Comparison of ENCODE assay signal across 11 mouse cellular contexts in the genomic region with DNA sequence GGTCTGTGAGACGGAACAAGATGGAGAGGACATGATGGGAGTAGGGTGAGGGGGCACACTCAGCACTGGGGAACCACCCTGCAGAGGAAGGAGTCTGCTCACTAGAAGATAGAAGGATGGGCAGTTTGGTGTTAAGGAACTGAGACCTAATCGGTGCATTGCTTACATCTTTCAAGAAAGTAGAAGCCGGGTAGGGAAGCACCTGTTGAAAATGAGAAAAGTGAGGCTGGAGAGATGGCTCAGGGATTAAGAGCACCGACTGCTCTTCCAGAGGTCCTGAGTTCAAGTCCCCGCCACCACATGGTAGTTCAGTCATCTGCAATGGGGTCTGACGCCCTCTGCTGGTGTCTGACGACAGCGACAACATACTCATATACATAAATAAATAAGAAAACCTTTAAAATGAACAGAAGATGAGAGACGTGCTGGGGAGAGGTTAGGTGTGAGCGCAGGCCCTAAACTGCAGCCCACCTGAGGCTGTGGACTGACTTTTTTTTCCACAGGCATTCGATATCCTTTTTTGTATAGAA. TPM values are rescaled to one million over a fixed set of nuclear protein-coding genes. Genes with fewer than 3 reads are reported as not detected.
DNase-seq lines count a peak whose midpoint lies in the region; ATAC-seq and TF ChIP-seq lines count a peak whose summit lies in the region.
"Had no signal": no experiment of that assay in that cellular context is flagged by ENCODE, and none has a peak within 500 bp of the region (broad histone marks: within the 10 kb centered on the region; RNA-seq: fewer than 3 reads in every experiment).

No protein-coding gene starts in this region.

- ATAC-seq in heart, postnatal 0 days (ENCODE audit: insufficient read depth, low read depth), result no peak
- no peak for ATAC-seq in heart, embryonic 12.5 days (ENCODE audit: insufficient number of reproducible peaks, low FRiP score)
- ATAC-seq in liver, embryonic 15.5 days (ENCODE audit: insufficient read depth), result no peak
- ATAC-seq: intestine, embryonic 16.5 days had no signal

- H3K36me3 ChIP-seq in heart, postnatal 0 days (replicated peaks; ENCODE audit: control insufficient read depth, insufficient read depth, low read length), result no peaks in the 10 kb centered on the region
- H3K36me3 ChIP-seq in heart, embryonic 12.5 days, result no peaks in the 10 kb centered on the region
- no peaks in the 10 kb centered on the region for H3K36me3 ChIP-seq in thymus, adult 2 months (ENCODE audit: control insufficient read depth, insufficient read depth, low read length)
- no peaks in the 10 kb centered on the region for H3K36me3 ChIP-seq in liver, embryonic 15.5 days (replicated peaks)
- H3K36me3 ChIP-seq: midbrain, embryonic 12.5 days had no signal

- no peak overlapping the region for H3K9ac ChIP-seq in heart, postnatal 0 days (replicated peaks; ENCODE audit: low read depth, low read length)
- H3K9ac ChIP-seq in heart, embryonic 12.5 days, result no peak overlapping the region
- H3K9ac ChIP-seq in liver, embryonic 15.5 days, result no peak overlapping the region
- H3K9ac ChIP-seq: midbrain, embryonic 12.5 days had no signal

- H3K4me3 ChIP-seq in heart, postnatal 0 days (ENCODE audit: low read depth, low read length), result no peak overlapping the region
- H3K4me3 ChIP-seq in heart, embryonic 12.5 days, result no peak overlapping the region
- no peak overlapping the region for H3K4me3 ChIP-seq in thymus, adult 2 months (ENCODE audit: control insufficient read depth, insufficient read depth, low read length)
- H3K4me3 ChIP-seq in liver, embryonic 15.5 days (replicated peaks), result no peak overlapping the region
- H3K4me3 ChIP-seq: midbrain, embryonic 12.5 days had no signal

- no peak overlapping the region for H3K4me2 ChIP-seq in heart, postnatal 0 days (ENCODE audit: low read depth, low read length)
- no peak overlapping the region for H3K4me2 ChIP-seq in heart, embryonic 12.5 days
- H3K4me2 ChIP-seq in liver, embryonic 15.5 days, result no peak overlapping the region
- H3K4me2 ChIP-seq: midbrain, embryonic 12.5 days had no signal

- H3K27ac ChIP-seq in heart, postnatal 0 days (ENCODE audit: low read depth), result peak overlapping the region; percentile 83; the same call in 1 of the 2 replicates
- no peak overlapping the region for H3K27ac ChIP-seq in heart, embryonic 12.5 days (ENCODE audit: poor library complexity, severe bottlenecking)
- H3K27ac ChIP-seq in thymus, adult 2 months (ENCODE audit: control insufficient read depth, insufficient read depth, low read length), result peak overlapping the region; percentile 97
- peak overlapping the region; percentile 91 for H3K27ac ChIP-seq in liver, embryonic 15.5 days (replicated peaks)
- H3K27ac ChIP-seq: midbrain, embryonic 12.5 days had no signal

- WGBS in heart, postnatal 0 days, result 73% methylated on average over 11 of the region's 11 CpGs
- WGBS in heart, embryonic 12.5 days, result 70% methylated on average over 11 of the region's 11 CpGs
- WGBS in thymus, adult 2 months, result 65% methylated on average over 11 of the region's 11 CpGs
- WGBS in liver, embryonic 15.5 days (ENCODE audit: insufficient replicate concordance), result 76% methylated on average over 11 of the region's 11 CpGs

- TF ChIP-seq CTCF in heart, postnatal 0 days (IDR thresholded peaks at IDR 0.05; ENCODE audit: low read depth), result 0 out of 2 replicates have a peak, but pooled peaks have one; percentile 26
- peak; percentile 67; the same call in 1 of the 2 replicates for TF ChIP-seq CTCF in thymus, adult 2 months (IDR thresholded peaks at IDR 0.05; ENCODE audit: borderline replicate concordance, control insufficient read depth, extremely low read depth, insufficient read depth, low read length, poor library complexity)

- DNase-seq in heart, postnatal 0 days (ENCODE audit: low spot score), result no peak
- DNase-seq in thymus, adult 2 months, result peak; percentile 68
- DNase-seq in thymus, postnatal 10 days (ENCODE audit: low spot score in 2 of 2), result no peak
- DNase-seq in thymus, postnatal 4 days, result peak; percentile 77
- DNase-seq in cerebellum, adult 9-10 months, result no peak
- DNase-seq in urinary bladder, postnatal 25 days (ENCODE audit: low spot score), result no peak
- DNase-seq: cerebellum, adult 11 months had no signal

- TF ChIP-seq EP300 in heart, postnatal 0 days (IDR thresholded peaks at IDR 0.05; ENCODE audit: low read depth), result no peak

- H3K27me3 ChIP-seq in heart, postnatal 0 days (ENCODE audit: control insufficient read depth, insufficient read depth, low read length), result no peaks in the 10 kb centered on the region
- no peaks in the 10 kb centered on the region for H3K27me3 ChIP-seq in heart, embryonic 12.5 days (replicated peaks)
- H3K27me3 ChIP-seq in thymus, adult 2 months (ENCODE audit: control insufficient read depth, insufficient read depth, low read length), result no peaks in the 10 kb centered on the region
- no peaks in the 10 kb centered on the region for H3K27me3 ChIP-seq in liver, embryonic 15.5 days

- no peaks in the 10 kb centered on the region for H3K9me3 ChIP-seq in heart, postnatal 0 days (replicated peaks; ENCODE audit: control insufficient read depth, low read length)
- no peaks in the 10 kb centered on the region; the same call in 1 of the 2 replicates for H3K9me3 ChIP-seq in heart, embryonic 12.5 days (replicated peaks)
- H3K9me3 ChIP-seq in liver, embryonic 15.5 days (replicated peaks), result no peaks in the 10 kb centered on the region
- H3K9me3 ChIP-seq: midbrain, embryonic 12.5 days had no signal

- TF ChIP-seq POLR2A in thymus, adult 2 months (IDR thresholded peaks at IDR 0.05; ENCODE audit: control insufficient read depth, extremely low read depth, insufficient read depth, low read length, poor library complexity), result no peak

- H3K4me1 ChIP-seq in heart, postnatal 0 days (ENCODE audit: control insufficient read depth, insufficient read depth), result peaks cover 10% of the 10 kb centered on the region; the same call in 1 of the 2 replicates
- H3K4me1 ChIP-seq in heart, embryonic 12.5 days (replicated peaks), result peaks cover 10% of the 10 kb centered on the region
- peaks cover 52% of the 10 kb centered on the region for H3K4me1 ChIP-seq in thymus, adult 2 months (replicated peaks; ENCODE audit: control insufficient read depth, insufficient read depth, low read length)
- H3K4me1 ChIP-seq in liver, embryonic 15.5 days (replicated peaks), result peaks cover 61% of the 10 kb centered on the region

RNA-seq across cellular contexts. Expression of a gene that starts 25.1 kb away (rescaled TPM):
- 32.6 and 42.6 TPM in 2 replicates for total RNA-seq in heart, postnatal 0 days (2014; rRNA removed; ENCODE audit: low replicate concordance)
- 23.7 and 24.0 TPM in 2 replicates for polyA plus RNA-seq in heart, postnatal 0 days (2015; fragmentation: Nextera tagmentation; extraction: Ambion mirVana)
- 40.0 and 40.1 TPM in 2 replicates for polyA plus RNA-seq in heart, embryonic 12.5 days (2016; fragmentation: Nextera tagmentation; extraction: Ambion mirVana)
- polyA plus RNA-seq in thymus, adult 2 months (2012; rRNA removed), result 47.0 and 49.1 TPM in 2 replicates
- 19.4 and 21.6 TPM in 2 replicates for polyA plus RNA-seq in liver, embryonic 15.5 days (2015; fragmentation: Nextera tagmentation; extraction: Ambion mirVana)

RNA-seq across cellular contexts. Expression of a gene that starts 53.9 kb away (rescaled TPM):
- 44.4 and 63.3 TPM in 2 replicates for total RNA-seq in heart, postnatal 0 days (2014; rRNA removed; ENCODE audit: low replicate concordance)
- 89.0 and 99.4 TPM in 2 replicates for polyA plus RNA-seq in heart, postnatal 0 days (2015; fragmentation: Nextera tagmentation; extraction: Ambion mirVana)
- 40.1 and 42.6 TPM in 2 replicates for polyA plus RNA-seq in heart, embryonic 12.5 days (2016; fragmentation: Nextera tagmentation; extraction: Ambion mirVana)
- 28.5 and 35.6 TPM in 2 replicates for polyA plus RNA-seq in thymus, adult 2 months (2012; rRNA removed)
- polyA plus RNA-seq in liver, embryonic 15.5 days (2015; fragmentation: Nextera tagmentation; extraction: Ambion mirVana), result 29.9 and 34.7 TPM in 2 replicates

Comparison
In these comparisons a context has a peak if more than half of its experiments do, and no peak if none do; other contexts are left out.
1. DNase-seq: peak in thymus, adult 2 months (single experiment) and thymus, postnatal 4 days (single experiment); none in heart, postnatal 0 days (single experiment), thymus, postnatal 10 days (0 of 2), cerebellum, adult 9-10 months (single experiment) and urinary bladder, postnatal 25 days (single experiment).